Mouse (Mus musculus) forelimb bud, embryonic 11.5 days (tissue): Measurements from ENCODE around the gene Galk1.
"Not testable (repeated sequence)": the region's sequence is repeated elsewhere in the genome, so short reads cannot be mapped to it uniquely, and the experiment has no call there.

Source experiments
- DNase-seq: peaks from one replicate; pipeline ENCODE4 v3.0.0-alpha.2; 2012; ENCODE audit warnings: low read depth, low spot score

The Galk1 gene

DNA sequence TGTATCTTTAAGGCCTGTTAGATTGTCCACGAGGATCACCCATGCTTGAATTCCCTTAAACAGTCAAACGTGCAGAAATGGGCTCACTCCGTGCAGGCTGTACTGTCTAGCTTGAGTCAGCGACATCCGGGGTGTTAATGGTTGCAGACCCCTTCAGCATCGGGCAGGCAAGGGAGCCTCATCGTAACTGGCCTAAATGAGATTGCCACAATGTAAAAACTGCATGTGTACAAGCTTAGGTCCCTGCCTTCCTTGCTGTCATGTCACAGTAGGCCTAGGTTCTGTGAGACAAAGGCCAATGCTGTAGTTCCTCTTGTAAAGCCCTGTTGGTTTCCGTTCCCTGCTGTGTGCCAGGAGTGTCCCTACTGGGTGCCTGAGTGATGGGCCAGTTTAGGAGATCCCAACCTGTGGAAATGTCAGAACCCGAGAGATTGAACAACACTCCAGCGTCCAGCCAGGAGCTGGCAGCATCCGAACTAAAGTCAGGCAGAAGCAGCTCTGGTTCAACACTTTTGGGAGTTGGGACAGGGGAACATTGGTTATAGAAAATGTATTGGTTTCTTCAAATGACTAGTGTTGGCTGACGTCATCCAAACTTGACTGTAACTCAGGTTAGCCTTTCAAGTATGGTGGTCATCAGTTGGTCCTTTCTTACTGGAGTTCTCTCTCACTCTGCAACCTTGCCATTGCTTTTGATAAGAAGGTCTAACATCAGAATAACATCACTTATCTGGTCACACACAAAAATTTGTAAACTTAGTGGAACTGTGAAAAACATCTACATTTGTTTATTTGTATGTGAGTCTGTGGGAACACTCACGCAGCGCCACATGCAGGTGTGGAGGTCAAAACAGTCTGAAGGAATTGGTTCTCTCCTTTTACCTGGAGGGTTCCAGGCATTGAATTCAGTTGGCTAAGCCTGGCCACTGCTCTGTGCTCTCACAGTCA is 18.7 kb upstream of the Galk1 start:
- no peak for DNase-seq

DNA sequence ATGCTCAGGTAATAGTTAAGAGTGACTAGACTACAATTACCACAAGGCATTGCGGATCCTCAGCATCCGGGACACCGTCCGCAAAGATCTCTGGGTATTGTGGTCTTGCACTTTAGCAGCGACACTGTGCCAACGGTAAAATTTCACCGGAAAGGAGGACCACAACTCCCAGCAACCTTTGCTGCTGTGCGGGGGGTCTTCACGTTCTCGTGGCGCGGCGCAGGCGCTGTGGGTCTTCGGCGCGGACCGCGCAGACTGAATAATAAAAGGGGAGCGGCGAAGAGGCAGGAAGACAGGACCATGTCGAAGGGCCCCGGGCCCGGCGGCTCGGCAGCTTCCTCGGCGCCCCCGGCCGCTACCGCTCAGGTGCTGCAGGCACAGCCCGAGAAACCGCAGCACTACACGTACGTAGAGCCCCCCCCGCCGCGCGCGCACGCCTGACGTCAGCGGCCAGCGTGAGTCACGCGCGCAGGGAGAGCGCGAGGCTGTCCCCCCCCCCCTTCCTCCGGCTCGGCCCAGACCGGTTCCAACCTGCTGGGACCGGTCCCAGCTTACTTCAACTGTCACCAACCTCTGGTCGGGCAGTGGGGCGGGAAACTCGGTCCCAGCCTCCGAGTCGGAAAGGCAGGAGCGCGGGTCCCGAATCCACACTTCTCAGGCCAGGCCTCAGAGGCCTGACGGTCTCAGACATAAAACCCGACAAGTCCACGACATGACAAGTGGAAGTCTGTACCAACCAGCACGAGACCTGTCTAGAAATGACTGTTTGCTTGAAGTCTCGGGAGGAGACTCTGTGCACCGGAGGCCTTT is 17.8 kb upstream of the Galk1 start, which contains the start of gene Unk:
Gene Unk, plus strand, starts transcription at position 235 of the 810 bp plus-strand sequence.
- DNase-seq: peak; percentile 98

- DNase-seq: no peak
These were observed 16.8 kb upstream of the Galk1 start for GRCm38 (mm10) chr11:116029086-116029865.

- no peak for DNase-seq
These were observed 15.8 kb upstream of the Galk1 start for GRCm38 (mm10) chr11:116028177-116028865.

GRCm38 (mm10) chr11:116027756-116028155 is 15.2 kb upstream of the Galk1 start, which contains the start of gene H3f3b:
Gene H3f3b, minus strand, starts transcription at chr11:116027962.
- no peak for DNase-seq

DNA sequence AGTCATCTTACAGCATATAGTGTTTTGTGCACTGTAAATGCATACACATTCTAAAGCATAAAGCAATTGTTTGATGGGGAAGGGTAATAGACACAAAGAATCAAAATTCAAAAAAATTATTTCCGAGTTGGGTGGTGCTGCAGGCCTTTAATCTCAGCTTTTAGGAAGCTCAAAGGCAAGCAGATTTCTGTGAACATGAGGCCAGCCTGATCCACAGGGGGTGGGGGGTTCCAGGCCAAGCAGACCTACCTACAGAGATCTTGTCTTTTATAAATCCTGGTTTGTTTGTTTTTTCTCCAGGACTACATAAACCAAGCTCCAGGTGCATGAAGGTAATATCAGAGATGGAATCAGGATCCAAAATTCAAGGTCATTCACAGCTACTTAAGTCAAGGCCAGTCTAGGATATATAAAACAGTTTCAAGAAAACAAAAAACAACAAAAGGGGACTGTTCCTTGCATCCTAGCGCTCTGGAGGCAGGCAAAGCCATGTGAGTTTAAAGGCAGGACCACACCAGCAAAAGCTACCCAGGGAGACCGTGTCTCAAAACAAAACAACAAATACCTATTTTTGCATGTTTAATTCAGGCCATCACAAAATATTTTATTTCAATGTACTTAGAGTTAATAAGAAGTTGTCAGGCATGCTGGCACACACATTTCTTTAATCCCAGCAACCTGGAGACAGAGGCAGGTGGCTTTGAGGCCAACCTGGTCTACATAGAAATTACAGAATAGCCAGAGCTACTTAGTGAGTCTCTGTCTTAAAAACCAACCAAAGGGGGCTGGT is 12.7 kb upstream of the Galk1 start:
- no peak for DNase-seq

DNA sequence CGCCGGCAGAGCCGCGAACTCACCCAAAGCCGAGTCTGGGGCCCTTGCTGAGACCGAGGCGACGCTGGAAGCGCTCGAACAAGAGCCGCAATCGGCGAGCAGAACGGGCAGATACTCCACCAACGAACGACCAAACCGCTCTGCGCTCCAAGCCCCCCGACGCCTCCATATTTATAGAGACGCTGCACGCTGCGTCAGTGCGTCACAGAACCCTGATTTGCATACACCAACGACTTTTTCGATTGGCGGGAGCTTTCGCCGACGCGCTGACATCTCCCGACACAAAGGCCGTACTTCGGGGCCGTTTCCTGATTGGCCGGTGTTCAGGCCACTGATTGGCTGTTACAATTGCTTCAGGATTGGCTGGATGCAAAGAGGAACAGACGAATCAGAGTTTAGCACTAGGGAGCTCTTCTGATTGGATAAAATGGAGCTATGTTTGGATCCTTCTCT is 11.9 kb upstream of the Galk1 start:
- peak; percentile 99 for DNase-seq

GRCm38 (mm10) chr11:116023771-116024355 is 11.3 kb upstream of the Galk1 start:
- no peak for DNase-seq

- not testable (repeated sequence) for DNase-seq
These were observed 10.7 kb upstream of the Galk1 start for GRCm38 (mm10) chr11:116023074-116023770.

DNA sequence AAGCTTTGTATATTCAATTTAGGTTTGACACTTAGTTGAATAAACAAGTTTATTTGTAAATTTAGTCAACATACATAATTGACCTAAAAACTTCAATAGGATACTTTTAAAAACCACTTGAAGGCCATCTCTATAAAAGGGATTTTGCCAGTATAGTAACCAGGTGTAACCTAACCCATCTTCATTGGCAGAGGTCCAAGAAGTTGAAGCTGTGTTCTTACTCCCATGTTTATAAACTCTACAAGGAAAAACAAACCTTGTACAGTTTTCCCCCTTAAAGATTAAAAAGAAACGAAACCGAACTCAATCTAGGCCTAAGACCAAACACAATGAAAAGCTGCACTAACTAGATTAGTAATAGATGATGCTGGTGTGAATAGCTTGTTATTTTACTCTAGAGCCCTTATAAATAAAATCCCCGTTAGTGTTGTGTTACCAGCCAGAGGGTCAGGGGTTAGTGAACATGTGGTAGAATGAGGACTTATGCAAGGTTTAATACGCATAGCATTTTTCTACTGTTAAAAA is 9.8 kb upstream of the Galk1 start:
- no peak for DNase-seq

GRCm38 (mm10) chr11:116021328-116022220 is 9.1 kb upstream of the Galk1 start:
- peak; percentile 43 for DNase-seq

GRCm38 (mm10) chr11:116020519-116020922 is 8.0 kb upstream of the Galk1 start:
- peak; percentile 44 for DNase-seq

- peak; percentile 65 for DNase-seq
These were observed 7.5 kb upstream of the Galk1 start for GRCm38 (mm10) chr11:116019976-116020411.

DNA sequence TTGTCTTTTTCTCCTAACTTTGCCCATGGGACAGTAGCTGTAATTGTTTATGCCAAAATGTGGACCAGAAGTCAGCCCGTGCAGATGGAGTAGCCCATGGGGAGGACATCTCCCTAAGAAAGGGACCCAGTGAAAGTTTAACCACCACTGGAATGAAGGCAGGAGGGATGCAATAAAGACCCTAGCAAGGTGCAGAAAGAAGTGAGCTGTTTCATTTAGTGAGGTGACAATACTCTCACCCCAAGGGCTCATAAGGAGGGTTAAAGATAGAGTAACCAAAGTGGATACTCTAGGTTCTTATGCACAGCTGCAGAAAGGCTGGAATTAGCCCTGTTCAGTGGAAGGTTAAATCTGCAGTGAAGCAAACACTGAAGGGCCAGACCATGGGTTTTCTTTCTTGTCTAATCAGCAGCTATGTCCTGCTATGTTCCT is 6.9 kb upstream of the Galk1 start:
- DNase-seq: peak; percentile 67

- not testable (repeated sequence) for DNase-seq
These were observed 6.3 kb upstream of the Galk1 start for GRCm38 (mm10) chr11:116018867-116019266.

DNA sequence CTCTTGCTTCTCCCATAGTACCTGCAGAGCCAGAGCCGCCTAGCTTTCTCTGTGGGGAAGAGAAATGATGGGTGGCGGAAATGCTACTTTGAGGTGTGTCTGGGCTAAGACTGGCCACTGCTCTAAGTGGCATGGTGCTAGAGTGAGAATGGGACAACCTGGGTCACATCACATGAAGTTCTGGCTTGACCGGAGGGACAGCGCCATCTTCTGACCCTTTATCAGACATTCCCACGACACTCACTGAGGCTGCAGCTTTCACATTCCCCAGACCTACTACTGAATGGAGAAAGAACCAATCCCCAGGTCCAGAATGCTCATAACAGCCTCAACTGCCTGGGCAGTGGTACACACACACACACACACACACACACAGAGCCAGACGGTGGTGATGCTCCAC is 5.6 kb upstream of the Galk1 start:
- DNase-seq: peak; percentile 37

DNA sequence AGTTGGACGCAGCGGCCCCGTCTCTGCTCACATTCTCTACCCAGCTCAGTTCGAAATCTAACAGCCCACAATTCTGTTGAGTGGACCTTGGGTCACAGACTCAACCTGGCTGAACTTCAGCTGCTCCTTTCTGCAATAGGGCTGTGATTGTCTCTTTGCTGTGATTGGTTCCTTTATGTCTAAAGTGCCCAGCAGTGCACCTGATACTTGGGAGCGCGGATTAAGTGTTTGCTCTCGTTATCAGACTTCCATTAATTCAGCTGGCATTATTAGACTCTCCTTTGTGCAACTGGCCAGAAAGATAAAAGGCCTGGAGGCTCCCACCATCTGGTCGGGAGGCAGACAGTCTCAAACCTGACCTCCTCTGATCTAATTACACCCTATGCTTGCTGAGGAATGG is 2.3 kb upstream of the Galk1 start:
- no peak for DNase-seq
